Mouse (Mus musculus) MEL (cell line): ENCODE measurements around the gene Sez6l2. TPM values are rescaled to one million over a fixed set of nuclear protein-coding genes. Genes with fewer than 3 reads are reported as not detected.

ENCODE experiments used
- DNase-seq: peaks from one replicate; pipeline ENCODE4 v3.0.0; 2011; ENCODE audit warnings: low read depth, low spot score
- H3K27ac ChIP-seq: 2 replicates; pipeline ENCODE4 v1.5.1; 2012; ENCODE audit warnings: low read depth, mild to moderate bottlenecking, control low read depth, low read length, moderate library complexity; ENCODE audit not compliant: control insufficient read depth
- H3K27me3 ChIP-seq, 2 experiments: fragments of 150-350 bp in 1 of 2; sonication (generic) in 1 of 2; 2 replicates each; pipeline ENCODE4 v1.6.1; 2012; ENCODE audit warnings: low read length in 2 of 2, mild to moderate bottlenecking in 2 of 2, improper control_type of control experiment in 1 of 2, moderate library complexity in 1 of 2; ENCODE audit not compliant: insufficient read depth in 2 of 2, control insufficient read depth in 1 of 2
- H3K36me3 ChIP-seq, 2 experiments: 2 replicates each; pipeline ENCODE4 v1.6.1; 2012 to 2014; ENCODE audit warnings: low read length in 2 of 2, improper control_type of control experiment in 1 of 2, inconsistent platforms in 1 of 2, mild to moderate bottlenecking in 1 of 2; ENCODE audit not compliant: insufficient read depth in 2 of 2, control insufficient read depth in 1 of 2
- H3K4me1 ChIP-seq, 2 experiments: fragments of 150-350 bp in 1 of 2; sonication (generic) in 1 of 2; 2 replicates each; pipeline ENCODE4 v1.6.1; 2012; ENCODE audit warnings: low read length in 2 of 2, improper control_type of control experiment in 1 of 2, mild to moderate bottlenecking in 1 of 2; ENCODE audit not compliant: insufficient read depth in 2 of 2, control insufficient read depth in 1 of 2
- H3K4me3 ChIP-seq, 2 experiments: fragments of 150-350 bp in 1 of 2; sonication (generic) in 1 of 2; 2 replicates each; pipeline ENCODE4 v1.5.1; 2012; ENCODE audit warnings: low read depth in 2 of 2, low read length in 2 of 2, mild to moderate bottlenecking in 2 of 2, moderate library complexity in 2 of 2, control low read depth in 1 of 2, improper control_type of control experiment in 1 of 2; ENCODE audit not compliant: control insufficient read depth in 1 of 2, insufficient read depth in 1 of 2
- H3K79me2 ChIP-seq: 2 replicates; pipeline ENCODE4 v1.6.1; 2012; ENCODE audit warnings: mild to moderate bottlenecking, low read length, moderate library complexity; ENCODE audit not compliant: control insufficient read depth, poor library complexity, insufficient read depth
- H3K9ac ChIP-seq: 2 replicates; pipeline ENCODE4 v1.6.1; 2012; ENCODE audit warnings: low read depth, mild to moderate bottlenecking, control low read depth, low read length, moderate library complexity; ENCODE audit not compliant: control insufficient read depth, poor library complexity, severe bottlenecking
- H3K9me3 ChIP-seq: fragments of 150-350 bp; sonication (generic); replicated peaks from 2 replicates; pipeline ENCODE4 v1.6.1; 2012; ENCODE audit warnings: mild to moderate bottlenecking, low read length, improper control_type of control experiment, moderate library complexity; ENCODE audit not compliant: insufficient read depth
- BHLHE40 ChIP-seq: IDR thresholded peaks from 2 replicates; pipeline ENCODE4 v1.6.1; 2012; ENCODE audit warnings: low read depth, mild to moderate bottlenecking, inconsistent platforms, low read length, improper control_type of control experiment, borderline replicate concordance
- CHD1 ChIP-seq: IDR thresholded peaks from 2 replicates; pipeline ENCODE4 v1.6.1; 2012; ENCODE audit warnings: low read depth, mild to moderate bottlenecking, inconsistent platforms, low read length, improper control_type of control experiment
- CTCF ChIP-seq, 3 experiments: IDR thresholded peaks in 2 of 3; conservative IDR thresholded peaks in 1 of 3; 2 replicates each; pipeline ENCODE4 v1.5.1; 2011 to 2012; ENCODE audit warnings: low read length in 3 of 3, low read depth in 2 of 3, mild to moderate bottlenecking in 2 of 3, improper control_type of control experiment in 1 of 3, inconsistent platforms in 1 of 3, mixed read lengths in 1 of 3, moderate library complexity in 1 of 3; ENCODE audit not compliant: control insufficient read depth in 1 of 3, insufficient read depth in 1 of 3, poor library complexity in 1 of 3, severe bottlenecking in 1 of 3
- E2F4 ChIP-seq: IDR thresholded peaks from 2 replicates; pipeline ENCODE4 v1.6.1; 2011; ENCODE audit warnings: low read depth, low read length, improper control_type of control experiment, borderline replicate concordance
- ELF1 ChIP-seq: IDR thresholded peaks from 2 replicates; pipeline ENCODE4 v1.6.1; 2014; ENCODE audit warnings: low read depth, mild to moderate bottlenecking, inconsistent platforms, low read length, improper control_type of control experiment, moderate library complexity
- ETS1 ChIP-seq: IDR thresholded peaks from 2 replicates; pipeline ENCODE4 v1.6.1; 2012; ENCODE audit warnings: low read depth, mild to moderate bottlenecking, inconsistent platforms, low read length, improper control_type of control experiment, moderate library complexity
- GABPA ChIP-seq: IDR thresholded peaks from 2 replicates; pipeline ENCODE4 v1.6.1; 2012; ENCODE audit warnings: low read depth, mild to moderate bottlenecking, inconsistent platforms, low read length, improper control_type of control experiment, moderate library complexity
- GATA1 ChIP-seq: IDR thresholded peaks from 2 replicates; pipeline ENCODE4 v1.6.1; 2011; ENCODE audit warnings: low read depth, low read length, improper control_type of control experiment
- JUND ChIP-seq: IDR thresholded peaks from 2 replicates; pipeline ENCODE4 v1.6.1; 2011; ENCODE audit warnings: low read depth, mild to moderate bottlenecking, improper control_type of control experiment, low read length
- KAT2A ChIP-seq: conservative IDR thresholded peaks from 2 replicates; pipeline ENCODE4 v1.6.1; 2012; ENCODE audit warnings: low read depth, low read length, improper control_type of control experiment, inconsistent platforms
- MAFK ChIP-seq: IDR thresholded peaks from 2 replicates; pipeline ENCODE4 v1.6.1; 2011; ENCODE audit warnings: low read depth, mild to moderate bottlenecking, low read length, improper control_type of control experiment, borderline replicate concordance
- MAZ ChIP-seq: IDR thresholded peaks from 2 replicates; pipeline ENCODE4 v1.6.1; 2012; ENCODE audit warnings: low read depth, mild to moderate bottlenecking, inconsistent platforms, low read length, improper control_type of control experiment
- MXI1 ChIP-seq: IDR thresholded peaks from 2 replicates; pipeline ENCODE4 v1.6.1; 2011; ENCODE audit warnings: mild to moderate bottlenecking, low read depth, low read length, improper control_type of control experiment
- MYB ChIP-seq: IDR thresholded peaks from 2 replicates; pipeline ENCODE4 v1.6.1; 2011; ENCODE audit warnings: mild to moderate bottlenecking, low read depth, low read length, improper control_type of control experiment
- MYC ChIP-seq: IDR thresholded peaks from 2 replicates; pipeline ENCODE4 v1.6.1; 2011; ENCODE audit warnings: low read depth, mild to moderate bottlenecking, low read length, improper control_type of control experiment, moderate library complexity
- NELFE ChIP-seq: IDR thresholded peaks from 2 replicates; pipeline ENCODE4 v1.6.1; 2011; ENCODE audit warnings: low read depth, low read length, improper control_type of control experiment
- NRF1 ChIP-seq: IDR thresholded peaks from 2 replicates; pipeline ENCODE4 v1.6.1; 2014; ENCODE audit warnings: low read depth, mild to moderate bottlenecking, inconsistent platforms, low read length, improper control_type of control experiment, moderate library complexity; ENCODE audit not compliant: poor library complexity, insufficient read depth, severe bottlenecking
- POLR2A ChIP-seq, 2 experiments: IDR thresholded peaks; 2 replicates each; pipeline ENCODE4 v1.6.1; 2011 to 2012; ENCODE audit warnings: low read length in 2 of 2, mild to moderate bottlenecking in 2 of 2, control low read depth in 1 of 2, improper control_type of control experiment in 1 of 2, low read depth in 1 of 2, moderate library complexity in 1 of 2; ENCODE audit not compliant: control insufficient read depth in 1 of 2, insufficient read depth in 1 of 2, poor library complexity in 1 of 2
- POLR2AphosphoS2 ChIP-seq: IDR thresholded peaks from 2 replicates; pipeline ENCODE4 v1.6.1; 2011; ENCODE audit warnings: low read length, improper control_type of control experiment
- POLR2AphosphoS5 ChIP-seq: IDR thresholded peaks from 2 replicates; pipeline ENCODE4 v1.6.1; 2012; ENCODE audit warnings: low read depth, borderline replicate concordance, mild to moderate bottlenecking, inconsistent platforms, low read length, moderate library complexity, mixed read lengths
- RAD21 ChIP-seq: IDR thresholded peaks from 2 replicates; pipeline ENCODE4 v1.6.1; 2011; ENCODE audit warnings: mild to moderate bottlenecking, low read depth, low read length, improper control_type of control experiment
- SIN3A ChIP-seq: IDR thresholded peaks from 2 replicates; pipeline ENCODE4 v1.6.1; 2012; ENCODE audit warnings: low read length, improper control_type of control experiment, inconsistent platforms
- SMC3 ChIP-seq: IDR thresholded peaks from 2 replicates; pipeline ENCODE4 v1.6.1; 2011; ENCODE audit warnings: low read depth, low read length, improper control_type of control experiment
- TAL1 ChIP-seq: IDR thresholded peaks from 2 replicates; pipeline ENCODE4 v1.6.1; 2012; ENCODE audit warnings: mild to moderate bottlenecking, inconsistent platforms, low read length, moderate library complexity, mixed read lengths
- TBP ChIP-seq: IDR thresholded peaks from 2 replicates; pipeline ENCODE4 v1.8.0; 2011; ENCODE audit warnings: low read depth, low read length, improper control_type of control experiment
- TCF12 ChIP-seq: IDR thresholded peaks from 2 replicates; pipeline ENCODE4 v1.6.1; 2014; ENCODE audit warnings: low read depth, mild to moderate bottlenecking, inconsistent platforms, low read length, improper control_type of control experiment, moderate library complexity
- UBTF ChIP-seq: IDR thresholded peaks from 2 replicates; pipeline ENCODE4 v1.6.1; 2012; ENCODE audit warnings: low read depth, mild to moderate bottlenecking, inconsistent platforms, low read length, improper control_type of control experiment, moderate library complexity, borderline replicate concordance; ENCODE audit not compliant: insufficient read depth
- USF1 ChIP-seq: IDR thresholded peaks from 2 replicates; pipeline ENCODE4 v1.6.1; 2014; ENCODE audit warnings: low read depth, mild to moderate bottlenecking, inconsistent platforms, low read length, improper control_type of control experiment, moderate library complexity
- USF2 ChIP-seq, 2 experiments: IDR thresholded peaks; 2 replicates each; pipeline ENCODE4 v1.6.1; 2011 to 2012; ENCODE audit warnings: improper control_type of control experiment in 2 of 2, low read length in 2 of 2, borderline replicate concordance in 1 of 2, inconsistent platforms in 1 of 2, low read depth in 1 of 2, mild to moderate bottlenecking in 1 of 2; ENCODE audit not compliant: insufficient read depth in 1 of 2
- ZC3H11A ChIP-seq: IDR thresholded peaks from 2 replicates; pipeline ENCODE4 v1.6.1; 2012; ENCODE audit warnings: low read depth, mild to moderate bottlenecking, inconsistent platforms, low read length, improper control_type of control experiment
- ZMIZ1 ChIP-seq: IDR thresholded peaks from 2 replicates; pipeline ENCODE4 v1.6.1; 2012; ENCODE audit warnings: low read depth, mild to moderate bottlenecking, inconsistent platforms, low read length, improper control_type of control experiment, moderate library complexity
- ZNF384 ChIP-seq: IDR thresholded peaks from 2 replicates; pipeline ENCODE4 v1.6.1; 2012; ENCODE audit warnings: low read depth, mild to moderate bottlenecking, inconsistent platforms, low read length, improper control_type of control experiment
- polyA plus RNA-seq, 2 experiments: library from polyadenylated mRNA; stranded (reverse) in 1 of 2; unstranded in 1 of 2; fragments of >175 nt in 1 of 2; fragments of >200 nt in 1 of 2; gene quantifications; 2 replicates each; pipeline versions ENCODE4 v1.2.1 to v1.2.4; 2012; ENCODE audit warnings: low replicate concordance in 2 of 2, low read depth in 1 of 2; ENCODE audit not compliant: insufficient read length in 2 of 2, insufficient read depth in 1 of 2, missing spikeins in 1 of 2
- total RNA-seq: library from RNA; depleted of rRNA; stranded (reverse); fragments of 300-350 nt; gene quantifications from 2 replicates; pipeline ENCODE4 v1.2.3, GENCODE M21; 2012

Sez6l2 gene
- total and polyA plus RNA-seq, 3 experiments, result 2.0 to 6.1 TPM; not detected in 1

- H3K36me3 ChIP-seq, result peaks cover 0 to 24% of the 10 kb centered on the region in 2 experiments; a peak in 2 of 4 replicates
- H3K79me2 ChIP-seq, result peaks cover 36% of the 10 kb centered on the region
- no peak for DNase-seq
- no peak overlapping the region for H3K4me3 ChIP-seq
- H3K27ac ChIP-seq, result no peak overlapping the region
- TF ChIP-seq TAL1 (no peak), NELFE (no peak), GABPA (no peak), POLR2AphosphoS5 (no peak), ZMIZ1 (no peak), TBP (no peak), MXI1 (no peak), E2F4 (no peak), MAFK (no peak)
- H3K9me3 ChIP-seq, result no peaks in the 10 kb centered on the region
- H3K9ac ChIP-seq, result no peak overlapping the region
- H3K27me3 ChIP-seq, result no peaks in the 10 kb centered on the region
- peaks cover 3 to 27% of the 10 kb centered on the region in 2 experiments for H3K4me1 ChIP-seq
Observed at GRCm38 (mm10) chr7:127013385-127013784, 63.0 kb downstream of the Sez6l2 start.

- H3K27me3 ChIP-seq, result no peaks in the 10 kb centered on the region
- H3K27ac ChIP-seq, result peak within 1 kb of the TSS; percentile 70
- H3K36me3 ChIP-seq, result peaks cover 0 to 19% of the 10 kb centered on the region in 2 experiments; a peak in 2 of 4 replicates
- DNase-seq, result peak; percentile 82
- H3K9ac ChIP-seq, result peak within 1 kb of the TSS; percentile 83
- H3K4me1 ChIP-seq, result peaks cover 0 to 19% of the 10 kb centered on the region in 2 experiments; a peak in 3 of 4 replicates
- H3K4me3 ChIP-seq, result peak within 1 kb of the TSS; percentile 94 to 99
- no peaks in the 10 kb centered on the region for H3K9me3 ChIP-seq
- H3K79me2 ChIP-seq, result peaks cover 36% of the 10 kb centered on the region
- TF ChIP-seq SMC3 (peak; percentile 12; the same call in 1 of the 2 replicates), POLR2AphosphoS2 (peak; percentile 85), NELFE (peak; percentile 48), MYC (no peak), ZNF384 (no peak), BHLHE40 (no peak), UBTF (no peak), NRF1 (no peak), ZC3H11A (no peak), POLR2AphosphoS5 (no peak), GABPA (no peak), SIN3A (peak; percentile 94), JUND (no peak), MAZ (peak; percentile 38; the same call in 1 of the 2 replicates), MXI1 (peak; percentile 74), CHD1 (no peak), POLR2A (IDR thresholded peaks at IDR 0.05; ENCODE audit: control insufficient read depth in 1 of 2, insufficient read depth in 1 of 2, low read depth in 1 of 2, low read length in 2 of 2, poor library complexity in 1 of 2) (peak in 1 of 2 experiments; percentile 56; a peak in 1 of 4 replicates), USF1 (no peak), ETS1 (no peak), USF2 (IDR thresholded peaks at IDR 0.05; ENCODE audit: borderline replicate concordance in 1 of 2, insufficient read depth in 1 of 2, low read depth in 1 of 2, low read length in 2 of 2) (no peak), KAT2A (no peak), MYB (no peak), ELF1 (peak; percentile 66), GATA1 (no peak), RAD21 (no peak), CTCF (IDR thresholded peaks at IDR 0.05 in 2 of 3, conservative IDR thresholded peaks at IDR 0.05 in 1 of 3; ENCODE audit: control insufficient read depth in 1 of 3, insufficient read depth in 1 of 3, low read depth in 2 of 3, low read length in 3 of 3, poor library complexity in 1 of 3, severe bottlenecking in 1 of 3) (no peak), TCF12 (no peak)
Observed at GRCm38 (mm10) chr7:127014320-127014719, 64.0 kb downstream of the Sez6l2 start, which contains the start of gene Mvp. Mvp (minus strand) TSS chr7:127014621.
